Mouse (Mus musculus) adrenal gland, postnatal 36 days (tissue): Measurements from ENCODE around the gene Gorab. TPM values are rescaled to one million over a fixed set of nuclear protein-coding genes. Genes with fewer than 3 reads are reported as not detected.
A peak's percentile ranks its signal among the peaks of the same experiment; 100 is the strongest.

Experiments
- DNase-seq, 2 experiments: peaks; one replicate each; pipeline ENCODE4 v3.0.0; 2021; ENCODE audit warnings: mixed read lengths in 1 of 2
- long read RNA-seq, 2 experiments: library from polyadenylated mRNA; stranded (forward); transcript quantifications; one replicate each; pipeline ENCODE4 v2.0.0; 2021; ENCODE audit warnings: borderline sequencing depth in 2 of 2
- total RNA-seq, 2 experiments: library from RNA; stranded (reverse); gene quantifications; 2 replicates each; pipeline ENCODE4 v1.2.3; 2021

Gorab gene
- 10 to 100 TPM; 10.3 to 13.7 TPM for total RNA-seq
- long read RNA-seq, experiment 1, transcript Gorab-201 (5 exons, 2,538 nt), result major isoform, 6 of 10 reads
- long read RNA-seq, experiment 1, partial matches to known transcripts, result 2 of 10 reads
- long read RNA-seq, experiment 1, other reads (novel, unspliced or antisense), result 1 of 10 reads
- long read RNA-seq, experiment 2, transcript Gorab-201 (5 exons, 2,538 nt), result major isoform, 5 of 6 reads
- long read RNA-seq, experiment 2, partial matches to known transcripts, result 1 of 6 reads
- long read RNA-seq, experiment 2, other reads (novel, unspliced or antisense), result 0 of 6 reads

DNA sequence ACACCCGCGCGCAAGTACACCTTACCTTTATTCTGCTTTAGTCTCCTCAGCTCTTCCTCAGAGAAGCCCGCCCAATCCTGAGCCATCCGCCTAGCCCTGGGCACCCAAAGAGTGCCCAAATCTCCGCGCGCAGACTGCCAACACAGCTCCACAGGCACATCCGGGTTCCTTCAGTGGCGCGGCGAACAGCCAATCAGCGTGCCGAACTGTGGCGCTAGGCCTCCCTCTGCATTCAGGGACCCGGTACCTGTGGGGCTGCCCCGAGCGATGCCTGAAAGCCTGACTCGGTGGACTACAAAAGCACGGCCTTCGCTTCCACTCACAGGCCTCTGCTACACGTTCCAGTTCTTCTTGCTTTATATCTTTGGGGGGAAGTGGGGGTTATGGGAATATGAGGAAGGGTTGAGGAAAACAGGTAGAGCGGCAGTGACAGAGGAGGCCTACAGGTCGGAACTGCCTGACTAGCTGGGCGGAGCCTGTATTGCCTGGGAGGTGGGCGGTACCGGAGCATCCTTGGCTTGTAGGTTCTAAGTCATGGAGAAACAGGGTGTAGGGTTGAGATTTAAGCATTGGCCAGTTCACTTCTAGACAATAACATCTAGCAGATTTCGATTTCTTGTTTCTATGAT, at the start of gene Gorab:
TSS of gene Gorab (minus strand) at position 172 of the 629 bp plus-strand sequence.
- peak; percentile 95 to 96 for DNase-seq

DNA sequence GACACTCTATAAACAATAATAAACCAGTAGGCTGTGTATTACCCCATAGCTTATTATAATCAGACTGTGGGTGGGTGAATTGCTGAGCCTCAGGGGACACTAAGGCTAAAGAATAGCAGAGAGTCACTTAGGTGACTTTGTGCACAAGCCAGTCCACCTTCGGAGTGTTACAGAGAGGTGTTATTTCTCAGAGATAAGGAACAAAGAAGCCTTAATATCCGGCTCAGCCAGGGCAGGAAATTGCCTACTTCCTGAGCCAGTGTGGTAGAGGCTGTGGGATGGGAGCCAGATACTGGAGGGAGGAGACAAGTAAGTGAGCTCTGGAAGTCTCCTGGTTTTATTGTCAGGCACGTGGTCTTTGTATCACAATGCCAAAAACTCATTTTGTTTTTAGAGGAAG, 40.4 kb upstream of the Gorab start:
- peak; percentile 26 to 31 for DNase-seq

DNA sequence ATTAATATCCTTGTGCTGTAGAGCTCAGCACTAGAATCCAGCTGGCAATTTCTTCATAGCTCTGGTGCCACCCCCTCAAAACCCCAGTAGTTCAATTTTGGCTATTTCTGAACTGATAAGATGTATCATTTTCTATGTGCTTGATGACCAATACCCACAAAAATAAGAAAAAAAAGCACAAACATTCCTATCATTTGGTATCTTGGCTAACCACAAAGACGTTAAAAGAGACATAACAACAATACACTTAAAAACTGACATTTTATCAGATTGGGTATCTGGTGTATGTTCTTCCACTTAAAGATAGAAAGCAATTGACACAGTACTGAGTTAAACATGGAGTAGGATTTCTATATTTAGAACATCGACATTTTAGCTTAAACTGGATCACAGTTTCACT, 35.5 kb upstream of the Gorab start:
- DNase-seq, result no peak

DNA sequence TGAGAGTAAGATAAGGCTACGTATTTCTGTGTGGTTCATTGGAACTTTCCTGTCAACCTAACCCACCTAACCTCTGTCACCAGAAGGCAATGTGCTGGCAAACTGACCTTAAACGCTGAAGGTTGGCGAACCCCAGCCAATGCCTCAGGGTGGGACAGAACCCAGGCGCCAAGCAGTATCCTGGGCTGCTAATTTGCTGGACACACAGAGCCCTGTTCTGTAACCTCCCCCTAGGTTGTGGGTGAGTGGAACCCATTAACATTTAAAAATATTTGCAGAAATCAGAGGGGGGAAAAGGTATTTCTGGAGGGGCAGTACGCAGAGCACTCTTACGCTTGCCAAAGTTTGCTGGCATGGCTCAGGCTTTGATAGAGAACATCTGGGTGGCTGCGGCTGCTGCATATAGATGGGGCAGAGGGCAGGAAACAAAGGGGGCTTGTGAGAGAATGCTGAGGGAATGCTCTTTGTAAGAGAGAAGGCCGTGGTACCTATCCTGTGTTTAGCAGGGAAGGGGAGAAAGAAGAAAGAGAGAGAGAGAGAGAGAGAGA, 20.1 kb upstream of the Gorab start:
- DNase-seq, result no peak

DNA sequence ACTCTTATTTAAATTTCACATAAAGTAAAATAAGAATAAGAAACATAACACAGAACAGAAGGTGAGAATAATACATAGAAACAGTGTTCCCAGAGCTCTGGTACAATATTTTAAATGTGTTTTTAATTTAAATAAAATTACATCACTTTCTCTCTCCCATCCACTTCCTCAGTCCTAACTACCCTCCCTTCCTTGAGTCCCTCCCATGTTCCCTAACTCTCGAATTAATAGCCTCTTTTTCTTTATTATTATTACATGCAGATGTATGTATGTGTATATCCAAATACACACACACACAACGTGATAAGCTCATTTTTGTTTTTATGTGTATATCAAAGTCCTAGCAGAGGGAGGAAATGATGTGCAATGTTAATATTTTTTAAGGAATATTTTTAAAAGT, 13.7 kb upstream of the Gorab start:
- DNase-seq, result no peak

DNA sequence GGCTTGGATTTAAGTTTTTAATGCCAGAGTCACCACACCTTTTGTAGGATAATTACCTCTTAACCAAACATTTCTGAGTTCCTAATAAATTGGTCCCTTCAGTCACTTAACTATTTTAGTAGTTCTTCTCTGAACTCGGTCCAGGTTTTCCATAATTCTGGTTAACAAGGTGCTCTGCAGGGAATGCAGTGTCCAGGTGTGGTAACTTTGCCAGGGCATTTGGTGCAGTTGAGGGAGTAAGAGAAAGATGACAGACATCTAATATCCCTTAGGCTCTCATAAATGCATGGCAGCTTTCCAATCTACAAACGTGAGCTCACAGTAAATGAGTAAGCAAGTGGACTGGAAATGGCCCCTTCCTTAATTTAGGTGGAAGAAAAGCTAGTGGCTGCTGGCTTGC, 10.7 kb upstream of the Gorab start:
- DNase-seq, result no peak

DNA sequence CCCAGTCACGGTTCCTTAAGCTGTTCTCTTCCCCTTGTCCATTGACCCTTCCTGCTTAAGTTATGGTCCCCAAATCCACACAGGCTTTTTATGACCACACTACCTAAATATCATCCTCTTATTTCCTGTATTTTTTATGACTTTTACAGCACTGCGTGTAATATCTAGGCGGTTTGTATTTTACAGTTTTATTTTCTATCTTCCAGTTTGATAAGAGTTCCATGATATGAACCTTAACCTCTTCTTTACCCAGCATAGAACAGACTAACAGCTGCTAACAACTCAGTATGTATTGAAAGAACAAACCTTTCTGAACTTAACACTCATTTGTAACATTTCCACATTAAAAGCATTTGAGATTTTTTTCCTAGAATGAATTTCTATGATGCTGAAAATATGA, 2.7 kb upstream of the Gorab start:
- DNase-seq, result no peak

DNA sequence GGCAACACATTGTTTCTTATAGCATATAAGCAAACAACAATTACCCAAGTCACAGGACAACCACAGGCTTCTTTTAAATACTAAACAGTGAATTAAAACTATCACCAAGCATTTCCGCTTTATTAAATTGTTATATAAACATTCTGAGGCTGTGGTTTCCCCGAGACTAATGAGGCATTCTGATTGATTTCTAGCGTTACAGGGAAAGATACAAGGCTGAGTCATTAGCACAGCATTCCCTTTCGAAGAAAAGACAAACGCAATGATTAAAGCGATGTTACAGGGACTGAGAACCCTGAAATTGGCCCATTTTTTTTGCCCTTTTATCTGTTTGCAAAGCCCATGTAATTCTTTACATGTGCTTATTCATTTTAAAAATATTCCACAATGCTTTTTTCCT, 12.1 kb downstream of the Gorab start:
- no peak for DNase-seq

DNA sequence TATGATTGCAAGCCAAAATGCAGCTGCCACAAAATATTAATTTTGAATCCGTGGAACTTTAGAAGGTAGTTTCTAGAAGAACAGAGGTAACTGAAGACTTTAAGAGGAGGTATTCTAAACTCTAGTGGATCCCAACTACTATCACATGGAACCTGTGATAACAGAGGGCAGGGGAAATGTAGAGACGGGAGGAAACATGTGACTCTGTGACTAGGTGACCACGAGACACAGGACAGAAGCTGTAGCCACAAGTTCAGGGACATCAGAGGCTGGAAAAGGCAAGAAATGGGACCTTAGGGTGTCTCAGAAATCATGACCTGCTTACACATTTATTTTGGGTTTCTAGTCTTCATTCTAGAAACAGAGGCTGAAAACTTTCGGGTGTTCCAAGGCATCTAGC, 13.4 kb downstream of the Gorab start:
- DNase-seq, result no peak

DNA sequence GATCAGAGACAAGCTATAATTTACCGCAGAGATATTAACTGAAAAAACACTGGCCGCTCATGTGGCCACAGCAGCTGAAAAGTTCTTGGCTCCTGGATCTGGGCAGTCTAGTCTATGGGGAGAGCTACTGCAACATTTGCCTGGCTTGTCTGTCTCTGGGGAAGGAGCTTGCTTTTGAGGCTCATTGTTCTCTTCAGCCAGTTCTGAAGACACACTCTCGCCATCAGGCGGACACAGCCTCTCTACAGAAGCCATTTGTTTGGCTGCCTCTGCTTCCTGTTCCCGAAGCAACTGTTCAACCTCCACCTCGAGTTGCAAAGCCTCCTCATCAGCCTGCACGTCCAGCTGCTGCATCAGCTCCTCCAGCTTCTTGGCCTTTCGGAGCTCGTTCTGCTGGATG, 17.3 kb downstream of the Gorab start:
- no peak for DNase-seq

DNA sequence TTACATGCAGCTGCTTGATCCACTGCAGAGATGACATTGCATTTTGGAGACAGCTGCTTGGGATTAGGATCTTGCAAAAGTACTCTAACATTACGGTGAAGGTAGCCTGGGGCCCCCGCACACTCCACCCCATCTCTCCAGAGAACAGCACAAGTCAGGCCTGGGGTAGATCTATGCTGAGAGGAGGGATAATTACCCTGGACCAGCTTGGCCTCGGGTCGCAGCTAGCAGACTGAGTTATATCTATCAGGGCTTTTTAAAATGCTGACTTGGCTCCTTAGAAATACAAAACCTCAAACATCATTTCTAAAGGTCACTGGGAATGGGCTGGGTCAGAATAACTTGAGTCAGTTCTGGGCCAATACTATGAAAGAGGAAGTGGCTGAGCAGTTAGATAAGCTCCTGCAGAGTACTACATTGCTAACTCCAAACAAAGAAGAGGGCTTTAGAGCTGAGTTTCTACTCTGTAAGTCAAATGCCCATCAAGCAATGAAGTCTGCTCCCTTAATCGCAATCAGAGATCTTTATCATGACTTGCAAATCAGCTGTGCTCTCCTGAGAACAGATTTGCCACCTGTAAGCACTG, 19.9 kb downstream of the Gorab start:
- no peak for DNase-seq

DNA sequence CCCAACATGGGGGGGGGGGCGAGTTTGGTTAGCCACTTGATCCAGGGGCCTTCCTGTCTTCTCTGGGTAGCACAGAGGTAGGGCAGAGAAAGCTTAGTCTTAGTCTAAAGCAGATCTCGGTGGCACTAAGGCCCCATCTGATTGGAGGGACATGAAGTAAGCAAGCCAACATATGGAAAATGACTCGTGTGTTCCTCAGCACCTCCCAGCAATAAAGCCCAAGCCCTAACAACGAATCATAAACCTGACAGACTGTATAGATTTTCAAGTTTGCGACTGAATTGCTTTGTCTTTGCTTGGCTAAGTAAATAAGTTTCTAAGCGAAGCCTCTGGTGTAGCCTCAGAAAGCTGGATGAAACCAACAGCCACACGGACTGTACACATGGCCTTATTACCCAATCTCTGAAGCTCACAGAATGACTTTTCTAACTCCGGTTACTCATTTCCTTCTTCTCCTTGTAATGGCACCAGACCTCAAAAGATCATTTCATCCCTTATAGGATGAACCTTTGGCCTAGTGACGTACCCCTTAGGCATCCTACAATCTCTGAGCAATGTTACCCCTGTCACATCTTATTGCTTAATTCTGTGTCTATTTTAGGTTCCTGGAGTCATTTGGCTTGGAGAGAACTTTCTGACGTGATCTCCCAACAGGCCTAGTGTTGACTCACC, 21.3 kb downstream of the Gorab start:
- DNase-seq, result no peak

DNA sequence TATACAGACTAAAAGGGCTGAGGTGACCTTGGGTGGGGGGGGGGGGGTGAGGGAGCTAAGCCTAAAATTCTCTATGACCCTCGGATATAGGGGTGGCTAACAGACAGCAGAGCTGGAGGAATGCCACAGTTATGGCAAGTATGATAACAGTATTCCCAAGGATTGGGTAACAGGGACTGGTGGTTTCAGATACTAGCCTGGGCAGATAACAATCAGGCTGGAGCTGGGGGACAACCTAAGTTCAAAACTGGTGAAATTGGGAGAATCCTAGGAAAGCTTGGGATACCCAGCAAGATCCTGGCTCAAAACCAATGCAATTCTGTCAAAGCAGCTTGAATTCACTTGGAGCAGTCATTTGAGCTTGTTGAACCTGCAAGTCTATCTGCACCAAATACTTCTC, 22.9 kb downstream of the Gorab start:
- no peak for DNase-seq

DNA sequence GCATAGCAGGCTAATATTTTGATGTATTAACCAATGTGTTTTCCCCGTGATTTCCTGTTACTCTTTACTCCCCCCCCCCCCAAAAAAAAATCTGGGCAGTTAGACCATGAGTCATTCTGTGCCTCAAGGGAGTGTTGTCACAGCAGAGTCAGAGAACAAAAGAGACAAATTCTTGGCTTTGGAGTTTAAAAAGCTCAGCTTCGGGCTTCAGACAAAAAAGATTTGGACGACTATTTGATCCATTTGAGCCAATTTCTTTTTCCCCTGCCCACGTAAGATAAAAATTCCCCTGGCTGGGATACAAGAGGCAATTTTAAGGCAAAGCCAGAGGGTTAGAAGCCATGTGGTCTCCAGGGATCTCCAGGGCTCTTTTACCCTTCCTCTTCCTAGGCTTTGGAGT, 23.4 kb downstream of the Gorab start:
- peak in 1 of 2 experiments; percentile 12 for DNase-seq

DNA sequence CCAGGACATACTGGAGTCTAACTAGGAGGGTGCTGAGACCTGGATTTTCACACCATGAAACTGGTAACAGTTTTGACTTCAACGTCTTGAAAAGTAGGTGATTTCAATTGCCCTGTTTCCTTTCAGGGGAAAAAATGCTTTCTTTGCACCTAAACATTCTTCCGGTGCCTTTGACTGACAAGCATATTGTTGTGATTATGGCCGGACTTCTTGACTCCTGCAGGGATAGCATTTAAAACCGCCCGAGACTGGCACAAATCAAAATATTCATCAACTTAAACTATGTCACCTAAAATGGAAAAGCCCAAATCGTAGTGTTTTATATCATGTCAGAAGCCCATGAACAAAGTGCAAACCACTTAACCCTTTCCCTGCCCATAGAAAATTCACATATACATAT, 25.5 kb downstream of the Gorab start:
- DNase-seq, result no peak

DNA sequence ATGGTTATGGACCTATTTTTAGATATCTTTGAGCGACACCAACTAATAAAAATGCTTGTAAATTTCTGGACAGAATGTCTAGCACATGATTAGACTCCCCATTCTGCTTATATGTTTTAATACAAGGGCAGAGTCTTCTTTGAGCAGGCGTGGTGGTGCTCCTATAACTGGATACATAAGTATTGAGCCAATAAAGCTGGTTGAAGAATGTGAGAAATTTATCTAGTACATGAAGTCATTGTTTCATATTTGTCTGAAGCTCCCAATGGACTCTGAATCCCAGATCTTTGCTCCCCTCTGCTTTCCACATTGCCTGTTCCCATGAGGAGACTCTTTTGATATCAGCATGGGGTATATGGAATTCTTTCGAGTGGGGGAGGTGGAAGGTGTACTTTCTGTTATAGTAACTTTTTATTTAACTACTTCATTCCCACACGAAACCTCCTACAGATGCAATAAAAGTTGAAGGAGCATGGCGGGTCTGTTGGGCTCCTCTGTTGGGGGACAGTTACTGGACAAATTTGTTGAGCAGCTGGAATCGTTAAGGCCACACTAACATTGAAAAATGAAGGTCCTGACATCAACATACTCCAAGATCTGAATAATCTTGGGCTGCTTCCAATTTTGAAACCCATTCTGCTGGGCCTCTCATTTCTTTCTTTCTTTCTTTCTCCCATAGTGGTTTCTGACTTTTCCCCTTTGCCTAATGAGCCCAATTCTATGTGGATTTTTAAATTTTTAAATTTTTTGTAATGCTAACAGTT, 26.5 kb downstream of the Gorab start:
- no peak for DNase-seq

DNA sequence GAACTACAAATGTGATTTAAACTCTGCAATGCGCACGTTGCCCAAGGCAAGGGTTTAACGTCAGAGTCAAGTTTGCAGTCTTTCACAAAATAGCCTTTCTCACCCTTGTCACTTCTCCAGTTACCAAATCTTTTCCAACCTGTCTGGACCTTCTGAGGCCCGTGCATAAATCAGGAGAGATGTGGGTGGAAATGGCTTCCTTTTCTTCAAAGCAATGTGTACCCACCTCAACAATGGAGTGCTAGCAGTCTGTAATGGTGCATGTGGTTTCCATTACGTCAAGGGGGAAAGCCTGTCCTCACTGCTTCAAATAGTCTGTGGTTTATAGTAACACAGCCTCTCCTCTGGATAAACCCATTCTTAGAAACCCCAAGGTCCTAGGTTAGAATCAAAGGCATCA, 29.0 kb downstream of the Gorab start:
- no peak for DNase-seq

DNA sequence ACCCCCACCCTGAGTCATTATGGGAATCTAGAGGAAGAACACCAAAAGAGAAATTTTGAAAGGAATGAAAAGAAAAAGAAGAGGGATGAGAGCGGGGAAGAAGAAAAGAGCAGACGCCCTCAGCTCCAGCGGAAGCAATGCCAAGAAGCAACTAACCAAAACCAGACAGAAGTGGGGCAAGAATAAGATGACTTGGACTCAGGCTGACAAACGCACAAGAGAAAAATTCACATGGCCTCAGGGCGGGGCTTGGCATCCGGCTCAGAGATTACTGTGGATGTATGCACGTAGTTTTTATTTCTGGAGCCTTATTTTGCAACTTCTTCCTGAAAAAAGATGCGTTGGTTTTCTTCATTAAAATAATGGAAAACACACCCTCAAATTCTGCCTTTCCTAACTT, 41.3 kb downstream of the Gorab start:
- DNase-seq, result no peak

DNA sequence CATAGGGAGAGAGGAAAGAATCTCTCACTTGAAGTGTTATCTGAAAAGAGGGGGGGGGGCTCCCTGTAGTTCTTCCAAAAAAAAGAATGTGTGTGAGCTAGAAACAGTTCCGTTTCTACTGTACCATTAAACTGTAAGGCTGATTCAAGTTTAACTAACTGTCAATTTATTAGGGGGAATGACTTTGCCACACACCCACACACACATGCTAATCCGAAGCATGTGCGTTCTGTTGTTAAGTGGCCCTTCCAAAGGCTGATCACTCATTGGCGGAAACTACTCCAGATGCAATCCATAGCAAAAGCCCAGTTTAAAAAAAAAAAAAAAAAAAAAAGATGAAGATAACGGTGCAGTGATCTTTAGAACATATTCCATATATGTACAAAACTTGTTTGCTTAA, 42.1 kb downstream of the Gorab start:
- no peak for DNase-seq

DNA sequence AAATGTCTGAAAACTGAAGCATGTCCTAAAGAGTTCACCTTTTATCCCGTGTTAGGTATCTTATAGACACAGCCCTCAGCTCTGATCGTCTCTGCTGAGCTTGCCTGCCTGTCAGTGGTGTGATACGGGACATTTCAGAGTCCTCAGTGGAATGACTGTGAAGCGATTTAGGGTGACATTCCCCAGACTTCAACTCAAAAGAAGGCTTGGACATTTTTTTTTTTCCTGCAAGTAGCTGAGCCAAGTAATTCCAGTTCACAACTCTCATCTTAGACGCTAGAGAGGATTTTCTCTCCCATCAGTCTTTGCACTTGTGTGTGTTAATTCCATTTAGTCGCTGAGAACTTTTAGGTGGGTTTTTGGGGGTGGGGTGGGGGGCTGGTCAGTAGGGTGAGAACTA, 42.7 kb downstream of the Gorab start:
- DNase-seq, result no peak

DNA sequence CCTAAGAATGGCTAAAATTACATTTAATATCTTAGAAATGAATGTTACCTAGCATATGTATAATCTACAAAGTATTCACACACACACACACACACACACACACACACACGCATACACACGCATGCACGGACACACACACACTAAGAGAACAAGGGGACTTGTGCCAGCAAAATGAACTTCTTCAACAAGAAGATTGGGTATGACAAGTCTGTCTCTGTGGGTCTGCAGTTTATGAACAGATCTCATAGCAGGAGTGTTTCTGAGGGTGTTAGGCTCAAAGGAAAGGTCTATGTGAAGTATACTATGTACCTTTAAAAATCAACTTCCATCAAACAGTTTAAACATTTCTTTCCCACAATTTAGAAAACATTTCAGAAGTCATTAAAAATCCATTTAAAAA, 43.9 kb downstream of the Gorab start:
- no peak for DNase-seq

DNA sequence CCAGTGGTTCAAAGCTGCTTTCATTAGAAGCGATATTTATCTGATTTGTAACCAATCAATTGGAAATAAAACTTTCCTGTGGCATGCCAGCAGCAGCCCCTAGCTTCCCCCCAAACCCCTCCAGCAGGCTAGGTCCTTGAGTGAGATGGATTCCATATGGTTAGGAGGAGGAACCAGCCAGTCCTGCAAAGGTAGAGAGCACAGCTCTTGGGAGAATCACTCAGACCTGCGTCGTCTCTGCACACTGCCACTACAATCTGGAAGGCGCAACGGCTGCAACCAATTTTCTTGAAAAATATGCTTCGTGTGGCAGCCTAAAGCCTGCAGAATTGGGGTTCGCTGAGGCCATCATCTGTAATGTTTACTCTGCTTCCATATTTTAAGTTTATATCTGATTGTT, 45.3 kb downstream of the Gorab start:
- no peak for DNase-seq
